Mouse (Mus musculus) ES-E14 (cell line): Measurements from ENCODE around the gene Tmem87b. TPM values are rescaled to one million over a fixed set of nuclear protein-coding genes. Genes with fewer than 3 reads are reported as not detected.

Source experiments
- DNase-seq: peaks from one replicate; pipeline ENCODE4 v3.0.0-alpha.2; 2013; ENCODE audit warnings: low read depth, low spot score
- H3K27ac ChIP-seq: 2 replicates; pipeline ENCODE4 v1.5.1; 2012; ENCODE audit warnings: low read depth, mild to moderate bottlenecking, low read length, moderate library complexity, mixed read lengths; ENCODE audit not compliant: poor library complexity, insufficient read depth, severe bottlenecking
- H3K36me3 ChIP-seq: 2 replicates; pipeline ENCODE4 v1.6.1; 2012; ENCODE audit warnings: mild to moderate bottlenecking, low read length, moderate library complexity, mixed read lengths; ENCODE audit not compliant: control insufficient read depth, poor library complexity, insufficient read depth, severe bottlenecking
- H3K4me1 ChIP-seq, 2 experiments: fragments of 150-350 bp in 1 of 2; sonication (generic) in 1 of 2; 2 replicates each; pipeline ENCODE4 v1.6.1; 2012; ENCODE audit warnings: low read length in 2 of 2, mild to moderate bottlenecking in 1 of 2, mixed read lengths in 1 of 2; ENCODE audit not compliant: control insufficient read depth in 2 of 2, insufficient read depth in 2 of 2, poor library complexity in 1 of 2
- H3K4me3 ChIP-seq, 2 experiments: fragments of 150-350 bp in 1 of 2; sonication (generic) in 1 of 2; 2 replicates each; pipeline ENCODE4 v1.5.1; 2012; ENCODE audit warnings: low read length in 2 of 2, low read depth in 1 of 2, mild to moderate bottlenecking in 1 of 2, mixed read lengths in 1 of 2; ENCODE audit not compliant: insufficient read depth in 1 of 2, poor library complexity in 1 of 2, severe bottlenecking in 1 of 2
- H3K9ac ChIP-seq: 2 replicates; pipeline ENCODE4 v1.6.1; 2012; ENCODE audit warnings: low read depth, mild to moderate bottlenecking, low read length, mixed read lengths; ENCODE audit not compliant: poor library complexity, insufficient read depth, severe bottlenecking
- H3K9me3 ChIP-seq: fragments of 150-350 bp; sonication (generic); 2 replicates; pipeline ENCODE4 v1.6.1; 2012; ENCODE audit warnings: low read depth, mild to moderate bottlenecking, low read length; ENCODE audit not compliant: control insufficient read depth, insufficient read depth
- CHD2 ChIP-seq: IDR thresholded peaks from 2 replicates; pipeline ENCODE4 v1.6.1; 2014; ENCODE audit warnings: mild to moderate bottlenecking, low read depth, low read length, inconsistent platforms
- HCFC1 ChIP-seq: IDR thresholded peaks from 2 replicates; pipeline ENCODE4 v1.6.1; 2012; ENCODE audit warnings: low read length, inconsistent platforms, borderline replicate concordance; ENCODE audit not compliant: insufficient read depth
- MAFK ChIP-seq: IDR thresholded peaks from 2 replicates; pipeline ENCODE4 v1.6.1; 2014; ENCODE audit warnings: mild to moderate bottlenecking, low read depth, low read length, inconsistent platforms; ENCODE audit not compliant: insufficient read depth
- ZC3H11A ChIP-seq: IDR thresholded peaks from 2 replicates; pipeline ENCODE4 v1.6.1; 2012; ENCODE audit warnings: low read depth, mild to moderate bottlenecking, inconsistent platforms, low read length, borderline replicate concordance
- ZNF384 ChIP-seq: IDR thresholded peaks from 2 replicates; pipeline ENCODE4 v1.6.1; 2012; ENCODE audit warnings: low read depth, low read length, inconsistent platforms
- in situ Hi-C, 2 experiments: fragments of 600-800 bp; cut with MboI; formaldehyde crosslinking; loops; one replicate each; pipeline ENCODE4 v1.15.1; 2025; ENCODE audit warnings: low sequenced_read_pairs in 2 of 2, inconsistent platforms in 1 of 2; ENCODE audit not compliant: unreplicated experiment in 2 of 2
- total RNA-seq: library from RNA; depleted of rRNA; stranded (reverse); fragments of 300-350 nt; gene quantifications from 2 replicates; pipeline ENCODE4 v1.2.3, GENCODE M21; 2012; rRNA removed

The Tmem87b gene
- 19.4 and 25.6 TPM in 2 replicates for total RNA-seq

DNA sequence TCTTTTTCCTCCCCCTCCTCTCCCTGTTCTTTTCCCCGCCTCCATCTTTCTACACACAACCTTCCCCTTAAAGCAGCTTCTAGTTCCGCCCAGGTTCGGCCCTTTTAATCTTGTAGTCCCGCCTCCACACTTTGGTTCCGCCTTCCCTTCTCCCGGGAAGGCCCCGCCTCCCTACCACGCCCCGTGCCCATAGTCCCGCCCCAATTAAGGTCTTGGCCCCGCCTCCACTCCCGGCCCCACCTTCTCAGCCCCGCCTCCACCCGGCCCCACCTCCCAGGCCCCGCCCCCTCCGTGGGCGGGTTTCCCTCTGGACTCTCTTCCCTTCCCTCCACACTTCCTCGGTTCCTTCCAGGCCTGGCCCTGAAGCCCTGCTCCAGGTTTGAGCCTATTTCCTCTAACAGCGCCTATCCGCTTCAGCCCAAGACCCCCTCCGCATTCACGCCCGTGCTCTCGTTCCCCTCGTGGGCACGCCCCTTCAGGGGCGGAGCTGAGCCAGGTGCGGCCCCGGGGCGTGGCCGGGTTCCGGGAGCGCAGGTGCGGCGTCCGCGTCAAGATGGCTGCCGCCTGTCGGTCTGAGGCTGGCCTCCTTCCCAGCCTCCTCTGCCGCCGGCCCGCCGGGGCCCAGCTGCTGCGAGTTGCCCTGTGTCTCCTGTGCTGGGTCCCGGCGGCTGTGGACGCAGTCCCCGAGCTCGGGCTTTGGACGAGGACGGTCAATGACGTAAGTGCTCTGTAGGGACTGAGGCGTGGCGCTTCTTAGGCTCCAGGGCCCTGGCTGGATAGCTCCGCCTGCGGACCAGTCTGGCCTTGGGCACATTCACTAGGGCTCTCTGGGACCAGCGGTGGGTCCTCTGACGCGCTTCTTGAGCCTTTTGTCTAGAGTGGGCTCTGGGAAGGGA, at the start of gene Tmem87b:
Gene Tmem87b, plus strand, starts transcription at position 333 of the 896 bp plus-strand sequence.
- DNase-seq, result peak; percentile 91
- H3K27ac ChIP-seq, result peak within 1 kb of the TSS; percentile 89
- peak within 1 kb of the TSS; percentile 82 to 98 for H3K4me3 ChIP-seq
- H3K9me3 ChIP-seq, result no peaks in the 10 kb centered on the region
- in situ Hi-C loops, result loop anchor here in 1 of 2 experiments (10.0 kb wide), 1 partner anchor 123 kb away; the partner anchor contains the start of gene Mertk
- H3K4me1 ChIP-seq, result peaks cover 2 to 10% of the 10 kb centered on the region in 2 experiments; a peak in 2 of 4 replicates
- H3K36me3 ChIP-seq, result no peaks in the 10 kb centered on the region
- H3K9ac ChIP-seq, result peak within 1 kb of the TSS; percentile 81
- 0 out of 2 replicates have a peak, but pooled peaks have one; percentile 43 for TF ChIP-seq HCFC1
- TF ChIP-seq ZC3H11A, result peak; percentile 36; the same call in 1 of the 2 replicates
- no peak for TF ChIP-seq ZNF384

DNA sequence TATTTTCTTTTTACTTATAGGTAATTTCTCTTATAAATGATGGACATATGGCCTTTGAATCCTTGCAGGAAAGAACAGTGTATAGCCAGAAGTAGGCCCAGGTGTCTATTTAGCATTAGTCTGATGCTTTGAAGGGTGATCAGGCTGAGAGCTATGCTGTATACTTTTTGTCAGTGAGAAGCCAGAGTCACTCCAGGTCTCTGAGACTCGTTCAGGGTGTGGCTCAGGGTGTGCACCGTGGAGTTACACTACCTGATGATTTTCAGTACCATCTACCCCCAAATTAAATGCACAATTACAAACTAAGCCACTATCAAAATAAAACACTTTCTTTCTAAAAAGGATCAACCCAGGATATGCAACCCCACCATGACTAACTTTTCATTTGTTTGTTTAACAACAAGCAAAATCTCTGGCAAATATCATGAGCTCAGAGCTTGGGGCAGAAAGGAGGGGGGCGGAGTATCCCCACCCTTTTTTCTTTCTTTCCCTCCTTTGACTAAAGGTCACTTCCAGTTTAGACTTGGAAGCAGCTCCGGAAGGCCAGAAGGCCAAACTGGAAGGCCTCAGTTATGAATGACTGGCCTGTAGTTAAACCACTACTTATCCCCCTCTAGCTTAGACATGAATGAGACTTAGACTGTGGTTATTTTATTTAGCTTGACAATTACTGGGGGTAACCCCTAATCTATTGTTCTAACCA, 49.2 kb upstream of the Tmem87b start:
- in situ Hi-C loops, result no loop called here
- H3K36me3 ChIP-seq, result no peaks in the 10 kb centered on the region
- no peak for TF ChIP-seq HCFC1
- no peak for TF ChIP-seq MAFK
- no peak for TF ChIP-seq CHD2
- TF ChIP-seq ZC3H11A, result no peak
- TF ChIP-seq ZNF384, result no peak

DNA sequence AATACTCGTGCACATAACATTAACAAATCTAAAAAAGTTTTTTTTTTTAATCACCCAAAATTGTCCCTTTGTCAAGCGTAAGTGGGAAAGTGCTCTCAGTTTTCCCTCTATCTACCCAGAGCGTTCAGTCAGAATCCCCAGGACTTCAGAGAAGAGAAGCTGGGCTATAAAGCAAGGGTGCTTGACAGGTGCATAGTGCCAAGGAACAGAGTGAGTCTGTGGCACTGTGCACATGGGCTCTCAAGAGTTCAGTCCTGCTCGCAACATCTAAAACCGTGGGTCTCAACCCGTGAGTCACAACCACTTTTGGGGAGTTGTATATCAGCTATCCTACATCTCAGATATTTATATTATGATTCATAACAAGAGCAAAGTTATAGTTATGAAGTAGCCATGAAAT, 47.4 kb upstream of the Tmem87b start:
- Histone ChIP-seq H3K9ac (no peak overlapping the region), H3K4me3 (no peak overlapping the region), H3K4me1 (no peaks in the 10 kb centered on the region), H3K27ac (no peak overlapping the region), H3K36me3 (no peaks in the 10 kb centered on the region), H3K9me3 (no peaks in the 10 kb centered on the region)
- TF ChIP-seq ZNF384 (no peak), MAFK (no peak), CHD2 (no peak), HCFC1 (no peak), ZC3H11A (no peak)
- in situ Hi-C loops, result no loop called here
- DNase-seq, result no peak

More for the DNA sequence above, 49.2 kb upstream of the Tmem87b start:
- no peak for DNase-seq
- Histone ChIP-seq H3K9me3 (no peaks in the 10 kb centered on the region), H3K4me3 (no peak overlapping the region), H3K4me1 (no peaks in the 10 kb centered on the region), H3K27ac (no peak overlapping the region), H3K9ac (no peak overlapping the region)

DNA sequence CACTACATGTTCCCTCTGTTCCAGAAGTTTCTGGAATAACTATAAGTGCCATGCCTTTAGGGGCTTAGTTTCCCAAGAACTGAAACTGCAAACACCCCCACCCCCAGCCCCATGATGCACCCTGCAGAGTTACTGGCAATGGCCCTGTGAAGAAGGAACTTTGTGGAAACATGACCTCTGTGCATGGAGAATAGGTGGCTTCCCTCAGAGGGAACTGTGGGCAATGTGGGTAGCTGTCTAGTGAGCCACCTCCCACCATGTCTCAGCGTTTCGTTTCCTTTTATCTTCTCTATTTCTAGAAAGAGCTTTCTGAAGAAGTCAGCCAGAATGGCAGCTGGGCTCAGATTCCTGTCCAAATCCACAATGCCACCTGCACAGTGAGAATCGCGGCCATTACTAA, 46.9 kb upstream of the Tmem87b start:
- in situ Hi-C loops, result no loop called here
- H3K4me1 ChIP-seq, result no peaks in the 10 kb centered on the region
- H3K4me3 ChIP-seq, result no peak overlapping the region
- H3K9ac ChIP-seq, result no peak overlapping the region
- no peak for TF ChIP-seq MAFK
- TF ChIP-seq ZNF384, result no peak
- no peak for TF ChIP-seq HCFC1
- no peak for TF ChIP-seq CHD2
- no peak for TF ChIP-seq ZC3H11A
- H3K9me3 ChIP-seq, result no peaks in the 10 kb centered on the region
- no peak overlapping the region for H3K27ac ChIP-seq
- no peak for DNase-seq
- no peaks in the 10 kb centered on the region for H3K36me3 ChIP-seq
